Mouse (Mus musculus) kidney, postnatal 10 days (tissue): ENCODE data around the gene H13.
A peak's percentile ranks its signal among the peaks of the same experiment; 100 is the strongest.

Experiments used
- DNase-seq: peaks from one replicate; pipeline ENCODE4 v3.0.0; 2021; ENCODE audit warnings: mixed read lengths

H13 gene

GRCm38 (mm10) chr2:152736090-152736601 lies 66.9 kb downstream of the H13 start, which contains the start of gene Id1:
TSS of gene Id1 (plus strand) at chr2:152736251.
- DNase-seq = peak; percentile 92

- peak; percentile 60 for DNase-seq
Measured at GRCm38 (mm10) chr2:152736748-152737147, 67.5 kb downstream of the H13 start.

- DNase-seq = peak; percentile 43
Measured at GRCm38 (mm10) chr2:152737306-152738221, 68.3 kb downstream of the H13 start.

- DNase-seq = no peak
Measured at GRCm38 (mm10) chr2:152738341-152738740, 69.1 kb downstream of the H13 start.

GRCm38 (mm10) chr2:152739031-152739841 lies 70.0 kb downstream of the H13 start:
- peak; percentile 92 for DNase-seq

- peak; percentile 64 for DNase-seq
Measured at GRCm38 (mm10) chr2:152739842-152740260, 70.6 kb downstream of the H13 start.

GRCm38 (mm10) chr2:152740490-152740889 lies 71.2 kb downstream of the H13 start:
- DNase-seq = no peak

GRCm38 (mm10) chr2:152741153-152742041 lies 72.1 kb downstream of the H13 start:
- DNase-seq = peak; percentile 83

GRCm38 (mm10) chr2:152742435-152742834 lies 73.2 kb downstream of the H13 start:
- peak; percentile 90 for DNase-seq

GRCm38 (mm10) chr2:152753944-152754711 lies 84.9 kb downstream of the H13 start, which contains the start of gene Cox4i2:
TSS of gene Cox4i2 (plus strand) at chr2:152754173.
- DNase-seq = peak; percentile 65

GRCm38 (mm10) chr2:152756474-152757393 lies 87.5 kb downstream of the H13 start:
- no peak for DNase-seq

- DNase-seq = no peak
Measured at GRCm38 (mm10) chr2:152757478-152757877, 88.2 kb downstream of the H13 start.
